Mouse (Mus musculus) layer of hippocampus, adult 2 months (tissue): Measurements from ENCODE around the gene Rnf43. TPM values are rescaled to one million over a fixed set of nuclear protein-coding genes. Genes with fewer than 3 reads are reported as not detected.

Experiments used
- DNase-seq, 2 experiments: peaks; one replicate each; pipeline ENCODE4 v3.0.0; 2022; ENCODE audit warnings: low spot score in 2 of 2
- H3K27ac ChIP-seq: fragments of 200-600 bp; 2 replicates; pipeline ENCODE4 v1.8.1; 2022
- H3K4me3 ChIP-seq: fragments of 200-600 bp; 2 replicates; pipeline ENCODE4 v1.8.1; 2022; ENCODE audit warnings: mild to moderate bottlenecking
- CTCF ChIP-seq: fragments of 200-600 bp; conservative IDR thresholded peaks from 2 replicates; pipeline ENCODE4 v1.8.1; 2022; ENCODE audit warnings: antibody characterized with exemption, mild to moderate bottlenecking, moderate library complexity
- long read RNA-seq, 2 experiments: library from polyadenylated mRNA; stranded (forward); transcript quantifications; one replicate each; pipeline ENCODE4 v2.0.0; 2021; ENCODE audit warnings: borderline mapping rate in 2 of 2
- total RNA-seq, 2 experiments: library from RNA; stranded (reverse); gene quantifications; 2 replicates each; pipeline ENCODE4 v1.2.3; 2021

Rnf43 gene
- total RNA-seq, result 1 to 10 TPM; 3.1 to 3.9 TPM
- long read RNA-seq, experiment 1, full-length matches to known transcripts, result 1 of 4 reads
- long read RNA-seq, experiment 1, partial matches to known transcripts, result 0 of 4 reads
- long read RNA-seq, experiment 1, other reads (novel, unspliced or antisense), result 3 of 4 reads
- long read RNA-seq, experiment 2, partial matches to known transcripts, result 0 of 3 reads
- long read RNA-seq, experiment 2, other reads (novel, unspliced or antisense), result 3 of 3 reads

- DNase-seq, result peak; percentile 86 to 87
- H3K27ac ChIP-seq, result peak within 1 kb of the TSS; percentile 14; the same call in 1 of the 2 replicates
- peak; percentile 98 for TF ChIP-seq CTCF
- peak within 1 kb of the TSS; percentile 60 for H3K4me3 ChIP-seq
Measured at GRCm38 (mm10) chr11:87662407-87662806, at the start of gene Rnf43. Rnf43 (plus strand) TSS chr11:87662722.

- TF ChIP-seq CTCF, result no peak
- no peak overlapping the region for H3K4me3 ChIP-seq
- peak in 1 of 2 experiments; percentile 1 for DNase-seq
- H3K27ac ChIP-seq, result no peak overlapping the region
Measured at GRCm38 (mm10) chr11:87613972-87614371, 48.5 kb upstream of the Rnf43 start.

DNA sequence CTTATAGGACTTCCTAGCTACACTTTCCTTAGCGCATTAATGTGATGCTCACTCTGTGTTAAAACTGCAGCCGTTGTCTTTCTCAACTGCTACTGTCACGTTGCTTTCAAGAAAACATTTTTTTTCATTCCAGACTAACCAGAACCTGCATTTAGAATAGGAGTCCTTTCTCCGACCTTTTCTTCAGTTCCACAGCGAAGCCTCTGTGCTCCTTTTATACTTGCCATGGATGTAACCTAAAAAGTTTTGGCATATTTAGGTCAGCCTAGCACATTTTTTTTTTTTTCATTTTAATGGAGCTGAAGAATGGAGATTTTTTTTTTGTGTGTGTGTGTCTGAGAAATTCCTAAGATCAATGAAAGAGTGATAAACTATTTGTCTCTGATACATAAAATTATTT is 47.0 kb upstream of the Rnf43 start:
- no peak for DNase-seq
- no peak overlapping the region for H3K4me3 ChIP-seq
- peak overlapping the region; percentile 32; the same call in 1 of the 2 replicates for H3K27ac ChIP-seq
- no peak for TF ChIP-seq CTCF

DNA sequence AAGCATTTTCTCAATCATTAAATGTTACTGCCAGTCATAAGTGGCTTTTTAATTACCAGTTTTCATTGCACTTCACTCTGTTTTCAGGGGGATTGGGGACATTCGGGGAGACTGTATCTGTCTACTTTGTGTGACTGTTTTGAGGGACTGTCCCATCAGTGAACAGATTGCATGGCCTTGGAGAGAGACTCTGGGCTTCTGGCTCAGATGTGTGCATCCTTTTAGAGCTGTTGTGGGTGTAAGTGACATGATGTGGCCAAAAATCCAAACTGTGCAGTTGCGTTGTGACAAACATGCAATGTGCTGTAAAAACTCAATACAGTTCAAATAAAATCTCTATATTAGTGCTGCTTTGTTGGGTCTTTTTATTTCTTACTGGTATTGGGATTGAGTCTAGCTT is 46.6 kb upstream of the Rnf43 start:
- DNase-seq, result no peak
- TF ChIP-seq CTCF, result no peak
- Histone ChIP-seq H3K27ac (0 out of 2 replicates have a peak overlapping the region, but pooled peaks have one; percentile 32), H3K4me3 (no peak overlapping the region)

GRCm38 (mm10) chr11:87616790-87617474 is 45.6 kb upstream of the Rnf43 start, which contains the start of gene Hsf5:
Hsf5 (plus strand) TSS chr11:87617164.
- Histone ChIP-seq H3K4me3 (no peak within 1 kb of the TSS), H3K27ac (peak within 1 kb of the TSS; percentile 49; the same call in 1 of the 2 replicates)
- DNase-seq, result no peak
- TF ChIP-seq CTCF, result no peak

GRCm38 (mm10) chr11:87617606-87618005 is 44.9 kb upstream of the Rnf43 start:
- Histone ChIP-seq H3K27ac (no peak overlapping the region), H3K4me3 (no peak overlapping the region)
- TF ChIP-seq CTCF, result no peak
- DNase-seq, result no peak

DNA sequence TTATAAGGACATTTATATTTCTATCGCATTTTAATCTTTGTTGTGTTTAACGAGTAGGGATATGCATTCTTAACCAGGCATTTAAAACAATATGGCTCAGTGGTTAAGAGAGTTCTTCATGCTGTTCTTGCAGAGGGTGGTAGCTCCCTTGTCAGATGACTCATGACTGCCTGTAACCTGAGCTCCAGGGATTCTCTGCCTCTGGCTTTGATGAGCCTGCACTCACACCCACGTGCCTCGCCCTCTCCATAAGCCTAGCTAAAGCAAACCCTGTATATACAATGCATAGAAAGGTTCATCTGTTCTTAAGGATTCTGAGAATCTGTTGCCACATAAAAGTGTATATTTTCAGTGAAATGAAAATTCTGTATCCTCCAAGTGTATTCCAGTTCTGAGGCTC is 39.4 kb upstream of the Rnf43 start:
- Histone ChIP-seq H3K4me3 (no peak overlapping the region), H3K27ac (no peak overlapping the region)
- no peak for DNase-seq
- no peak for TF ChIP-seq CTCF

- H3K27ac ChIP-seq, result no peak overlapping the region
- TF ChIP-seq CTCF, result peak; percentile 81
- H3K4me3 ChIP-seq, result no peak overlapping the region
- no peak for DNase-seq
Measured at GRCm38 (mm10) chr11:87629859-87630258, 32.7 kb upstream of the Rnf43 start.

DNA sequence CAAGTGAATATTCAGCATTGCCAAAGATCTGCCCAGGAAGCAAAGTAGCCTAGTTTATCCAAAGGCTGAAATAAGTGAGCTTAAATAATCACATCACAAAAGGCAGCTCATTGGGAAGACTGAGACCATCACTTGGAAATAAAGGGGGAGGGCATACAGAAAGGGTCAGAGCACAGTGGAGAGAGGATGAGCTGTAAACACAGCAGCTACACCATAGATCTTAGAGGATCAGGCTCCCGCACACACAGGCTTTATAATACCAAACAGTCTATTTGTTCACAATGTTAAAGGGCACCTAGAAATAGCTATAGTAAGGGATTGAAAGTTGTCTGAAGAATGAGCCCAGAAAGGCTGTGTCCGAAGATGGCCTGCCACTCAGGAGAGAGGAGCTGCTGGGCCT is 23.7 kb upstream of the Rnf43 start:
- DNase-seq, result no peak
- H3K27ac ChIP-seq, result peak overlapping the region; percentile 76
- peak overlapping the region; percentile 58 for H3K4me3 ChIP-seq
- TF ChIP-seq CTCF, result no peak

DNA sequence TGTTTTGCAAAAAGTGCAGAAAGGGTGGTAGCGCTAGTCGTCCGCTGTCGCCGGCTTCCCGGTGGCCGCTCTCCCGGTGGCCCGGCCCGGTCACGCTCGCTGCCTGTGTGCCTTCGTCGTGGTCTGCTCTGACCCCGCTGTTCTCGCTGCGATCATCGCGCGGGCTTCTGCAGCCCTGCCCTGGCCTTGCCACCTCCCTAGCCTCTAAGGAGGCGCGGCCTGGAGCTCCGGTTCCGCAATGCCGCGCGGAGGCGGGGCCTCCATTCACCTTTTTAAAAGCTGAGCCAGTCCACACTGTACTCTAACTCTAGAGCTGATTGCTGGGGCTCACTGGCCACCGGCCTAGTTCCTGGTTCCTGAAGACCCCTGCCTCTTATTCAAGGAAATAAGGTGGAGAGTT is 23.3 kb upstream of the Rnf43 start:
- Histone ChIP-seq H3K4me3 (peak overlapping the region; percentile 58), H3K27ac (peak overlapping the region; percentile 76)
- no peak for TF ChIP-seq CTCF
- no peak for DNase-seq

- no peak for TF ChIP-seq CTCF
- no peak overlapping the region for H3K4me3 ChIP-seq
- H3K27ac ChIP-seq, result no peak overlapping the region
- no peak for DNase-seq
Measured at GRCm38 (mm10) chr11:87642865-87643264, 19.7 kb upstream of the Rnf43 start.

DNA sequence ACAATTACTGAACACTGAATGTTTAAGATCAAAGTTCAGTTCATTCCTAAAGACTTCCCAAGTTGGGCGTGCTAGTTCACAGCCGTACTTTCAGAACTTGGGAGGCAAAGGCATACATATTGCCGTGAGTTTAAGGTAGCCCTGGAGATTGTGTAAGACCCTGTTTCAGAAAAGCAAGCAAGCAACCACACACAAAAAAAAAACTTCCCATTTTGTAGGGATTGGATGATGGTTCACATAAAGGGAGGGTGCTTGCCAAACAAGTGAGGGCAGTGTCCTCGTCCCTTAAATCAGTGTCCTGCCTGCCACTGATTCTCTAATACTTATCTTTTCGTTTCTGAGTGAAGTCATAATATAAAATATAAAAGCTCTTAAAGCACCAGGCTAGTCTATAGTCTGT is 7.8 kb upstream of the Rnf43 start:
- no peak for DNase-seq
- Histone ChIP-seq H3K27ac (no peak overlapping the region), H3K4me3 (no peak overlapping the region)
- TF ChIP-seq CTCF, result no peak

DNA sequence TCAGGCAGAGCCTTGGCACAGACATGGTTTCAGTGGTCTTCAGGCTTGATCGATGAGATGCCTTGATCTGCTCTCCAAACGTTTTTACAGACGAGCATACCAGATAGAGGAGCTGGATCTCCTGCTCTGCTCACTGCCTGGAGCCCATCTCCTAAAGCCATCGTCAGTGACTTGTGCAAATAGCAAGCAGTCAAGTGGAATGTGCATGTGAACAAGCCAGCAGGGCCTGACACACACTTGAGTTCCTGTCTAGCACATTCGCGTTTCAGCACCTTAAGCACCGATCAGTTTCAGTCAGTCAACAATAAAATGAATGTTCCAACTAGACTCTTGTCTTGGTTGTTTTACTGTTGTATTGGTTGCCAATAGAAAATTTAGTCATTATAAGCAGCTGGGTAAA is 3.3 kb upstream of the Rnf43 start:
- no peak for DNase-seq
- no peak overlapping the region for H3K27ac ChIP-seq
- no peak overlapping the region for H3K4me3 ChIP-seq
- TF ChIP-seq CTCF, result no peak

- H3K27ac ChIP-seq, result peak overlapping the region; percentile 14; the same call in 1 of the 2 replicates
- H3K4me3 ChIP-seq, result peak overlapping the region; percentile 60
- no peak for DNase-seq
- TF ChIP-seq CTCF, result no peak
Measured at GRCm38 (mm10) chr11:87662822-87663221, 300 bp downstream of the Rnf43 start.
